Mouse (Mus musculus) limb, embryonic 14.5 days (tissue): Measurements from ENCODE around the gene Pex6. TPM values are rescaled to one million over a fixed set of nuclear protein-coding genes. Genes with fewer than 3 reads are reported as not detected.

Experiments used
- ATAC-seq: fragments of 200-750 bp; cut with Nextera tagmentation; 2 replicates; pipeline ENCODE4 v1.8.0; 2017; ENCODE audit warnings: low read depth, moderate number of reproducible peaks, moderate TSS enrichment; ENCODE audit not compliant: low FRiP score
- DNase-seq: peaks from one replicate; pipeline ENCODE4 v3.0.0-alpha.2; 2015; ENCODE audit warnings: low spot score
- H3K27ac ChIP-seq: fragments of 300-500 bp; sonication (generic); replicated peaks from 2 replicates; pipeline ENCODE4 v1.5.1; 2014; ENCODE audit warnings: low read depth, mild to moderate bottlenecking, low read length, moderate library complexity, mixed read lengths
- H3K27me3 ChIP-seq: fragments of 300-500 bp; sonication (generic); 2 replicates; pipeline ENCODE4 v1.6.1; 2014; ENCODE audit warnings: low read length, mixed read lengths; ENCODE audit not compliant: control insufficient read depth, insufficient read depth
- H3K36me3 ChIP-seq: fragments of 300-500 bp; sonication (generic); 2 replicates; pipeline ENCODE4 v1.6.1; 2014; ENCODE audit warnings: mild to moderate bottlenecking, low read length, moderate library complexity, mixed read lengths; ENCODE audit not compliant: control insufficient read depth, insufficient read depth
- H3K4me1 ChIP-seq: fragments of 300-500 bp; sonication (generic); 2 replicates; pipeline ENCODE4 v1.6.1; 2014; ENCODE audit warnings: antibody characterized with exemption, low read length, mixed read lengths; ENCODE audit not compliant: control insufficient read depth, insufficient read depth
- H3K4me2 ChIP-seq: fragments of 300-500 bp; sonication (generic); replicated peaks from 2 replicates; pipeline ENCODE4 v1.6.1; 2014; ENCODE audit warnings: low read depth, mild to moderate bottlenecking, low read length, moderate library complexity; ENCODE audit not compliant: severe bottlenecking
- H3K4me3 ChIP-seq: fragments of 300-500 bp; sonication (generic); replicated peaks from 2 replicates; pipeline ENCODE4 v1.5.1; 2014; ENCODE audit warnings: low read length
- H3K9ac ChIP-seq: fragments of 300-500 bp; sonication (generic); 2 replicates; pipeline ENCODE4 v1.6.1; 2014; ENCODE audit warnings: mild to moderate bottlenecking, low read depth, low read length, moderate library complexity; ENCODE audit not compliant: severe bottlenecking
- H3K9me3 ChIP-seq: fragments of 300-500 bp; sonication (generic); 2 replicates; pipeline ENCODE4 v1.6.1; 2016; ENCODE audit warnings: low read length; ENCODE audit not compliant: control insufficient read depth
- POLR2A ChIP-seq: fragments of 200-500 bp; IDR thresholded peaks from 2 replicates; pipeline ENCODE4 v1.8.0; 2012; ENCODE audit warnings: inconsistent platforms, mild to moderate bottlenecking, moderate library complexity, borderline replicate concordance; ENCODE audit not compliant: insufficient read depth, insufficient read length; ENCODE audit errors: extremely low read depth
- WGBS: fragments of 180-500 bp; shearing (Covaris S2); extraction: QIAGEN DNeasy Blood & Tissue Kit; methylation state at CpG from one replicate; pipeline ENCODE4 v1.1.7; 2014; 5-methylcytosine and 5-hydroxymethylcytosine counted together
- polyA plus RNA-seq, 2 experiments: library from polyadenylated mRNA; depleted of rRNA in 1 of 2; stranded (reverse) in 1 of 2; unstranded in 1 of 2; fragments of >200 nt; fragmentation: Nextera tagmentation in 1 of 2; extraction: Ambion mirVana in 1 of 2; gene quantifications; 2 replicates each; pipeline versions ENCODE4 v1.2.1 to v1.2.3; 2012 to 2014

Gene Pex6
- polyA plus RNA-seq, 2 experiments: 24.2 to 56.4 TPM

DNA sequence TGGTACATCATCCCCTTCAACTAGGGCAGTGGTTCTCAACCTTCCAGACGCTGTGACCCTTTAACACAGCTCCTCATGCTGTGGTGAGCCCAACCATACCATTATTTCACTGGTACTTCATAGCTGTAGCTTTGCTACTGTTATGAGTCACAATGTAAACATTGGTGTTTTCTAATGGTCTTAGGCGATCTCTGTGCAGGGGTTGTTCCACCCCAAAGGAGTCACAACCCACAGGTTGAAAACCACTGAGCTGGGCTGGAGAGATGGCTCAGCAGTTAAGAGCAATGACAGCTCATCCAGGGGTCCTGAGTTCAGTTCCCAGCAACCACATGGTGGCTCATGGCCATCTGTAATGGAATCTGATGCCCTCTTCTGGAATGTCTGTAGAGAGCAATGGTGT, 19.9 kb upstream of the Pex6 start:
- ATAC-seq (no peak), DNase-seq (no peak)
- Histone ChIP-seq H3K36me3 (peaks cover 39% of the 10 kb centered on the region), H3K9me3 (no peaks in the 10 kb centered on the region), H3K4me1 (no peaks in the 10 kb centered on the region), H3K27ac (no peak overlapping the region), H3K9ac (no peak overlapping the region), H3K27me3 (no peaks in the 10 kb centered on the region), H3K4me3 (no peak overlapping the region), H3K4me2 (no peak overlapping the region)
- 96% methylated on average over 2 of the region's 2 CpGs for WGBS
- TF ChIP-seq POLR2A: no peak

- WGBS: 68% methylated on average over 1 of the region's 1 CpGs
- no peak overlapping the region for H3K4me3 ChIP-seq
Measured at GRCm38 (mm10) chr17:46694517-46695063, 16.7 kb upstream of the Pex6 start.

DNA sequence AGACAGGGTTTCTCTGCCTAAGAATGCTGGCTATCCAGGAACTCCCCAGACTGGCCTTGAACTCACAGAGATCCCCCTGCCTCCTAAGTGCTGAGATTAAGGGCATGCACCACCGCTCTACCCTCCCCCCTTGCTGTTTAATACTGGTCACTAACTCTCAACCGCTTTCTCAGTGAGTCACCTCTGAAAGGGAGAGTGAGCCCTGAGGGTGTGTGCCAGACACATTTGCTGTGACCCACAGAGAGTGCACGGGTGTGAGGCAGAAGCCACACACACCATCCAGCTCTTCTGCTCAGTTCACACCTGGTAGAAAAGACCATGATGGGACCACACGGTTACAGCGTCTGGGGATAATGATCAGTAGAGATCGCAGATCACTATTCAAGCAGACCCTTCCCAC, 12.7 kb upstream of the Pex6 start:
- H3K27me3 ChIP-seq: no peaks in the 10 kb centered on the region
- H3K27ac ChIP-seq: no peak overlapping the region
- no peak for DNase-seq
- peaks cover 13% of the 10 kb centered on the region for H3K4me1 ChIP-seq
- no peak overlapping the region for H3K9ac ChIP-seq
- TF ChIP-seq POLR2A: no peak
- H3K4me2 ChIP-seq: no peak overlapping the region
- no peak overlapping the region for H3K4me3 ChIP-seq
- 85% methylated on average over 6 of the region's 6 CpGs for WGBS
- peaks cover 30% of the 10 kb centered on the region for H3K36me3 ChIP-seq
- no peak for ATAC-seq
- no peaks in the 10 kb centered on the region for H3K9me3 ChIP-seq

More at GRCm38 (mm10) chr17:46694517-46695063, 16.7 kb upstream of the Pex6 start:
- Histone ChIP-seq H3K27ac (no peak overlapping the region), H3K9ac (no peak overlapping the region), H3K27me3 (no peaks in the 10 kb centered on the region), H3K4me2 (no peak overlapping the region), H3K9me3 (no peaks in the 10 kb centered on the region), H3K36me3 (peaks cover 39% of the 10 kb centered on the region), H3K4me1 (no peaks in the 10 kb centered on the region)
- TF ChIP-seq POLR2A: no peak
- no peak for DNase-seq
- no peak for ATAC-seq

- no peak for TF ChIP-seq POLR2A
- no peak for ATAC-seq
- Histone ChIP-seq H3K36me3 (peaks cover 27% of the 10 kb centered on the region), H3K9me3 (no peaks in the 10 kb centered on the region), H3K4me2 (no peak overlapping the region), H3K4me1 (peaks cover 18% of the 10 kb centered on the region), H3K27me3 (no peaks in the 10 kb centered on the region), H3K9ac (no peak overlapping the region), H3K27ac (no peak overlapping the region), H3K4me3 (no peak overlapping the region)
- no peak for DNase-seq
- 54% methylated on average over 5 of the region's 5 CpGs for WGBS
Measured at GRCm38 (mm10) chr17:46699245-46699644, 12.0 kb upstream of the Pex6 start.

DNA sequence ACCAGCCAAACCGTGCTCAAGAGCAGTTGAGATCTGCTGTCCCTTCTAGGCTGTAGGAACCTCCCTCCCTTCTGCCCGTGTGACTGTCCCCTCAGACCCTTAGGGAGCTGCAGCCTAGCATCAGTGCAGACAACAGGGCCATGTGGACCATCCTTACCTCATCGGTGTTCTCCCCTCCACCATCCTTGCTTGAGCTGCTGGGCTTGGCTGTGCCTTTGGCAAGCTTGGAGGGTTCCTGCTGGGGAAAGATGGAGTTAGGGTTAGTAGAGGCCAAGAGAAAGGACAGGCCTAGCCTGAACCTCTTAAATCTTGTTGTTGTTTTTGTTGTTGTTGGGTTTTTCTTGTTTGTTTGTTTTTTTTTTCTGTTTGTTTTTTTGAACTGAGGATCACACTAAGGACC, 11.4 kb upstream of the Pex6 start:
- no peak overlapping the region for H3K9ac ChIP-seq
- 87% methylated on average over 3 of the region's 3 CpGs for WGBS
- H3K4me1 ChIP-seq: peaks cover 18% of the 10 kb centered on the region
- H3K9me3 ChIP-seq: no peaks in the 10 kb centered on the region
- DNase-seq: no peak
- ATAC-seq: no peak
- TF ChIP-seq POLR2A: no peak
- no peak overlapping the region for H3K4me3 ChIP-seq
- no peaks in the 10 kb centered on the region for H3K27me3 ChIP-seq
- H3K27ac ChIP-seq: no peak overlapping the region
- peaks cover 27% of the 10 kb centered on the region for H3K36me3 ChIP-seq
- no peak overlapping the region for H3K4me2 ChIP-seq
